Mouse (Mus musculus): ENCODE results near the gene Palmd.

The Palmd gene

GRCm38 (mm10) chr3:116892872-116893271 is 75.9 kb downstream of the Palmd start:
- DNase-seq (ENCODE audit: low read depth, low spot score) = peak; percentile 71

- DNase-seq (ENCODE audit: low read depth, low spot score) = no peak
Observed at GRCm38 (mm10) chr3:116892206-116892563, 76.6 kb downstream of the Palmd start.

- DNase-seq (ENCODE audit: low read depth, low spot score) = no peak
Observed at GRCm38 (mm10) chr3:116891436-116892205, 77.2 kb downstream of the Palmd start.

- no peak for DNase-seq (ENCODE audit: low read depth, low spot score)
Observed at GRCm38 (mm10) chr3:116890576-116890975, 78.2 kb downstream of the Palmd start.

GRCm38 (mm10) chr3:116889358-116889757 is 79.4 kb downstream of the Palmd start:
- DNase-seq (ENCODE audit: low read depth, low spot score) = no peak

- DNase-seq (ENCODE audit: low read depth, low spot score) = no peak
Observed at GRCm38 (mm10) chr3:116884941-116885340, 83.8 kb downstream of the Palmd start.

GRCm38 (mm10) chr3:116882221-116882960 is 86.4 kb downstream of the Palmd start:
- DNase-seq (ENCODE audit: low read depth, low spot score) = no peak

GRCm38 (mm10) chr3:116870372-116870771 is 98.4 kb downstream of the Palmd start:
- no peak for DNase-seq (ENCODE audit: low read depth, low spot score)

All from R1 (cell line).